Mouse (Mus musculus) midbrain, embryonic 16.5 days (tissue): Measurements from ENCODE around the gene Odf3l2. TPM values are rescaled to one million over a fixed set of nuclear protein-coding genes. Genes with fewer than 3 reads are reported as not detected.

Experiments used
- ATAC-seq: fragments of 200-750 bp; cut with Nextera tagmentation; 2 replicates; pipeline ENCODE4 v1.8.0; 2017; ENCODE audit warnings: moderate TSS enrichment
- H3K27ac ChIP-seq: fragments of 300-500 bp; sonication (generic); 2 replicates; pipeline ENCODE4 v1.5.1; 2014; ENCODE audit warnings: mild to moderate bottlenecking, low read length, mixed read lengths
- H3K27me3 ChIP-seq: fragments of 300-500 bp; sonication (generic); 2 replicates; pipeline ENCODE4 v1.6.1; 2014; ENCODE audit warnings: low read depth, low read length, mixed read lengths; ENCODE audit not compliant: control insufficient read depth, insufficient read depth
- H3K36me3 ChIP-seq: fragments of 300-500 bp; sonication (generic); 2 replicates; pipeline ENCODE4 v1.6.1; 2014; ENCODE audit warnings: mild to moderate bottlenecking, low read length, moderate library complexity, mixed read lengths; ENCODE audit not compliant: control insufficient read depth, insufficient read depth
- H3K4me1 ChIP-seq: fragments of 300-500 bp; sonication (generic); 2 replicates; pipeline ENCODE4 v1.6.1; 2014; ENCODE audit warnings: mild to moderate bottlenecking, low read length, mixed read lengths; ENCODE audit not compliant: control insufficient read depth, insufficient read depth
- H3K4me2 ChIP-seq: fragments of 300-500 bp; sonication (generic); 2 replicates; pipeline ENCODE4 v1.6.1; 2014; ENCODE audit warnings: mild to moderate bottlenecking, low read length, mixed read lengths
- H3K4me3 ChIP-seq: fragments of 300-500 bp; sonication (generic); 2 replicates; pipeline ENCODE4 v1.5.1; 2014; ENCODE audit warnings: low read depth, mild to moderate bottlenecking, low read length, moderate library complexity, mixed read lengths
- H3K9ac ChIP-seq: fragments of 300-500 bp; sonication (generic); 2 replicates; pipeline ENCODE4 v1.6.1; 2014; ENCODE audit warnings: low read depth, low read length, mixed read lengths
- H3K9me3 ChIP-seq: fragments of 300-500 bp; sonication (generic); replicated peaks from 2 replicates; pipeline ENCODE4 v1.6.1; 2014; ENCODE audit warnings: mild to moderate bottlenecking, low read length, mixed read lengths; ENCODE audit not compliant: control insufficient read depth, poor library complexity, severe bottlenecking
- WGBS: fragments of 180-500 bp; shearing (Covaris S2); extraction: QIAGEN DNeasy Blood & Tissue Kit; methylation state at CpG from one replicate; pipeline ENCODE4 v1.1.7; 2014; 5-methylcytosine and 5-hydroxymethylcytosine counted together
- polyA plus RNA-seq: library from polyadenylated mRNA; unstranded; fragments of >200 nt; fragmentation: Nextera tagmentation; extraction: Ambion mirVana; gene quantifications from 2 replicates; pipeline ENCODE4 v1.2.1, GENCODE M21; 2015

The Odf3l2 gene
- polyA plus RNA-seq, 1 experiment from 2014 or later: 1.0 TPM

GRCm38 (mm10) chr10:79606537-79606936 lies 39.0 kb downstream of the Odf3l2 start:
- 62% methylated on average over 4 of the region's 4 CpGs for WGBS
- no peaks in the 10 kb centered on the region for H3K9me3 ChIP-seq
- no peak overlapping the region for H3K27ac ChIP-seq
- no peaks in the 10 kb centered on the region for H3K36me3 ChIP-seq
- H3K4me1 ChIP-seq: peaks cover 3% of the 10 kb centered on the region; the same call in 1 of the 2 replicates
- no peaks in the 10 kb centered on the region; the same call in 1 of the 2 replicates for H3K27me3 ChIP-seq
- no peak for ATAC-seq
- no peak overlapping the region for H3K4me2 ChIP-seq
- no peak overlapping the region for H3K9ac ChIP-seq
- H3K4me3 ChIP-seq: no peak overlapping the region

- Histone ChIP-seq H3K4me2 (no peak overlapping the region), H3K27ac (no peak overlapping the region), H3K36me3 (no peaks in the 10 kb centered on the region), H3K27me3 (peaks cover 9% of the 10 kb centered on the region; the same call in 1 of the 2 replicates), H3K4me3 (no peak overlapping the region), H3K4me1 (no peaks in the 10 kb centered on the region; the same call in 1 of the 2 replicates), H3K9ac (no peak overlapping the region), H3K9me3 (no peaks in the 10 kb centered on the region)
- no peak for ATAC-seq
- WGBS: 73% methylated on average over 4 of the region's 4 CpGs
These were observed 47.7 kb downstream of the Odf3l2 start for GRCm38 (mm10) chr10:79597936-79598230.

- WGBS: 22% methylated on average over 13 of the region's 13 CpGs
- ATAC-seq: no peak
These were observed 48.2 kb downstream of the Odf3l2 start for GRCm38 (mm10) chr10:79597051-79597935.

GRCm38 (mm10) chr10:79595590-79595929 lies 50.0 kb downstream of the Odf3l2 start:
- WGBS: 67% methylated on average over 8 of the region's 8 CpGs
- Histone ChIP-seq H3K4me1 (no peaks in the 10 kb centered on the region; the same call in 1 of the 2 replicates), H3K27ac (no peak overlapping the region), H3K27me3 (peaks cover 9% of the 10 kb centered on the region; the same call in 1 of the 2 replicates), H3K4me3 (no peak overlapping the region), H3K9me3 (no peaks in the 10 kb centered on the region), H3K4me2 (no peak overlapping the region), H3K36me3 (no peaks in the 10 kb centered on the region), H3K9ac (no peak overlapping the region)
- no peak; the same call in 1 of the 2 replicates for ATAC-seq

More at GRCm38 (mm10) chr10:79597051-79597935, 48.2 kb downstream of the Odf3l2 start:
- H3K9me3 ChIP-seq: no peaks in the 10 kb centered on the region
- H3K27ac ChIP-seq: no peak overlapping the region
- H3K36me3 ChIP-seq: no peaks in the 10 kb centered on the region
- H3K4me2 ChIP-seq: no peak overlapping the region
- no peak overlapping the region for H3K4me3 ChIP-seq
- peaks cover 9% of the 10 kb centered on the region; the same call in 1 of the 2 replicates for H3K27me3 ChIP-seq
- no peak overlapping the region for H3K9ac ChIP-seq
- no peaks in the 10 kb centered on the region; the same call in 1 of the 2 replicates for H3K4me1 ChIP-seq

- H3K27ac ChIP-seq: no peak overlapping the region
- H3K9ac ChIP-seq: peak overlapping the region; percentile 39; the same call in 1 of the 2 replicates
- peaks cover 9% of the 10 kb centered on the region; the same call in 1 of the 2 replicates for H3K27me3 ChIP-seq
- no peaks in the 10 kb centered on the region for H3K36me3 ChIP-seq
- ATAC-seq: peak; percentile 93
- peak overlapping the region; percentile 28; the same call in 1 of the 2 replicates for H3K4me2 ChIP-seq
- no peak overlapping the region for H3K4me3 ChIP-seq
- no peaks in the 10 kb centered on the region; the same call in 1 of the 2 replicates for H3K4me1 ChIP-seq
- H3K9me3 ChIP-seq: no peaks in the 10 kb centered on the region
- 17% methylated on average over 17 of the region's 17 CpGs for WGBS
These were observed 50.5 kb downstream of the Odf3l2 start for GRCm38 (mm10) chr10:79594872-79595589.

- no peak overlapping the region for H3K9ac ChIP-seq
- no peak for ATAC-seq
- no peaks in the 10 kb centered on the region for H3K36me3 ChIP-seq
- no peak overlapping the region for H3K4me3 ChIP-seq
- H3K4me1 ChIP-seq: no peaks in the 10 kb centered on the region; the same call in 1 of the 2 replicates
- H3K4me2 ChIP-seq: no peak overlapping the region
- no peak overlapping the region for H3K27ac ChIP-seq
- peaks cover 9% of the 10 kb centered on the region; the same call in 1 of the 2 replicates for H3K27me3 ChIP-seq
- H3K9me3 ChIP-seq: no peaks in the 10 kb centered on the region
- WGBS: 64% methylated on average over 6 of the region's 6 CpGs
These were observed 51.4 kb downstream of the Odf3l2 start for GRCm38 (mm10) chr10:79594111-79594510.

- 86% methylated on average over 1 of the region's 1 CpGs for WGBS
- no peaks in the 10 kb centered on the region for H3K36me3 ChIP-seq
- H3K9ac ChIP-seq: no peak overlapping the region
- no peak overlapping the region for H3K4me3 ChIP-seq
- no peak overlapping the region for H3K4me2 ChIP-seq
- H3K27ac ChIP-seq: no peak overlapping the region
- no peak for ATAC-seq
- peaks cover 9% of the 10 kb centered on the region; the same call in 1 of the 2 replicates for H3K27me3 ChIP-seq
- H3K9me3 ChIP-seq: no peaks in the 10 kb centered on the region
- H3K4me1 ChIP-seq: no peaks in the 10 kb centered on the region; the same call in 1 of the 2 replicates
These were observed 54.8 kb downstream of the Odf3l2 start for GRCm38 (mm10) chr10:79590702-79591101.
